Mouse (Mus musculus) small intestine, adult 2 months (tissue): ENCODE results near the gene Usp54.

Experiments
- CTCF ChIP-seq: fragments of 200-500 bp; IDR thresholded peaks from 2 replicates; pipeline ENCODE4 v1.5.1; 2012; ENCODE audit warnings: low read depth, mild to moderate bottlenecking, control low read depth, inconsistent platforms, low read length, moderate library complexity, mixed read lengths; ENCODE audit not compliant: insufficient replicate concordance, insufficient read length; ENCODE audit errors: extremely low read depth
- POLR2A ChIP-seq: fragments of 200-500 bp; IDR thresholded peaks from 2 replicates; pipeline ENCODE4 v1.6.1; 2012; ENCODE audit warnings: low read depth, mild to moderate bottlenecking, control low read depth, inconsistent platforms, low read length, moderate library complexity

GRCm38 (mm10) chr14:20654690-20655421 is 14.0 kb upstream of the Usp54 start:
- TF ChIP-seq POLR2A, result no peak
- TF ChIP-seq CTCF, result no peak
